Mouse (Mus musculus): ENCODE measurements around the gene Sorbs1.

DNA sequence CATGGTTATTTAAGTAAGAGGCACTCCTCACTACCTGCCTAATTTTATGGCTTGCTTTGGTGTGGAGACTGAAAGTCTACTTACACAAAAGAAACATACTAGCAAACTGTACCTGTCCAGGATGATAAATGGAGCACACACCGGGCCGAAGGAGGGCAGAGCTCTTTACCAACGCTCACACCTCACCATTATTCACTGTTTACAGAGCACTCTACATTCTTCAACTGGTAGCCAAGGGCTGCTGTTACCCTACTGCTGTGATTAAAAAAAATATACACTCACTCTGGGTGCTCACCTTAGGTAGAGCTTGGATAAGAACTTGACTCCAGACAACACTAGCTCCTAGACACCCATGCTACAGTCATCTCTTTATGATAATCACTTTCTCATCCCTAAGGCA is 245.1 kb downstream of the Sorbs1 start:
- TF ChIP-seq EP300 (optimal IDR thresholded peaks at IDR 0.05) (no peak), CTCF (IDR thresholded peaks at IDR 0.05; ENCODE audit: low read depth) (no peak)

Measured in stomach, postnatal 0 days (tissue).